Mouse (Mus musculus) cerebellum, adult 2 months (tissue): ENCODE results near the gene Ddx4.

ENCODE experiments used
- CTCF ChIP-seq: fragments of 200-500 bp; IDR thresholded peaks from 2 replicates; pipeline ENCODE4 v1.5.1; 2011; ENCODE audit warnings: low read depth, mild to moderate bottlenecking, control low read depth, low read length, moderate library complexity, borderline replicate concordance; ENCODE audit not compliant: insufficient read depth
- POLR2A ChIP-seq: fragments of 200-500 bp; IDR thresholded peaks from 2 replicates; pipeline ENCODE4 v1.6.1; 2011; ENCODE audit warnings: low read length, control low read depth, borderline replicate concordance; ENCODE audit not compliant: insufficient read depth

- TF ChIP-seq CTCF: no peak
- no peak for TF ChIP-seq POLR2A
Measured at GRCm38 (mm10) chr13:112695526-112696240, 43.4 kb upstream of the Ddx4 start.
